Mouse (Mus musculus) ES-E14 (cell line): Measurements from ENCODE around the gene Smarcc2. TPM values are rescaled to one million over a fixed set of nuclear protein-coding genes. Genes with fewer than 3 reads are reported as not detected.

ENCODE experiments used
- DNase-seq: peaks from one replicate; pipeline ENCODE4 v3.0.0-alpha.2; 2013; ENCODE audit warnings: low read depth, low spot score
- H3K27ac ChIP-seq: 2 replicates; pipeline ENCODE4 v1.5.1; 2012; ENCODE audit warnings: low read depth, mild to moderate bottlenecking, low read length, moderate library complexity, mixed read lengths; ENCODE audit not compliant: poor library complexity, insufficient read depth, severe bottlenecking
- H3K36me3 ChIP-seq: 2 replicates; pipeline ENCODE4 v1.6.1; 2012; ENCODE audit warnings: mild to moderate bottlenecking, low read length, moderate library complexity, mixed read lengths; ENCODE audit not compliant: control insufficient read depth, poor library complexity, insufficient read depth, severe bottlenecking
- H3K4me1 ChIP-seq, 2 experiments: fragments of 150-350 bp in 1 of 2; sonication (generic) in 1 of 2; 2 replicates each; pipeline ENCODE4 v1.6.1; 2012; ENCODE audit warnings: low read length in 2 of 2, mild to moderate bottlenecking in 1 of 2, mixed read lengths in 1 of 2; ENCODE audit not compliant: control insufficient read depth in 2 of 2, insufficient read depth in 2 of 2, poor library complexity in 1 of 2
- H3K4me3 ChIP-seq, 2 experiments: fragments of 150-350 bp in 1 of 2; sonication (generic) in 1 of 2; 2 replicates each; pipeline ENCODE4 v1.5.1; 2012; ENCODE audit warnings: low read length in 2 of 2, low read depth in 1 of 2, mild to moderate bottlenecking in 1 of 2, mixed read lengths in 1 of 2; ENCODE audit not compliant: insufficient read depth in 1 of 2, poor library complexity in 1 of 2, severe bottlenecking in 1 of 2
- H3K9ac ChIP-seq: 2 replicates; pipeline ENCODE4 v1.6.1; 2012; ENCODE audit warnings: low read depth, mild to moderate bottlenecking, low read length, mixed read lengths; ENCODE audit not compliant: poor library complexity, insufficient read depth, severe bottlenecking
- H3K9me3 ChIP-seq: fragments of 150-350 bp; sonication (generic); 2 replicates; pipeline ENCODE4 v1.6.1; 2012; ENCODE audit warnings: low read depth, mild to moderate bottlenecking, low read length; ENCODE audit not compliant: control insufficient read depth, insufficient read depth
- CHD2 ChIP-seq: IDR thresholded peaks from 2 replicates; pipeline ENCODE4 v1.6.1; 2014; ENCODE audit warnings: mild to moderate bottlenecking, low read depth, low read length, inconsistent platforms
- HCFC1 ChIP-seq: IDR thresholded peaks from 2 replicates; pipeline ENCODE4 v1.6.1; 2012; ENCODE audit warnings: low read length, inconsistent platforms, borderline replicate concordance; ENCODE audit not compliant: insufficient read depth
- MAFK ChIP-seq: IDR thresholded peaks from 2 replicates; pipeline ENCODE4 v1.6.1; 2014; ENCODE audit warnings: mild to moderate bottlenecking, low read depth, low read length, inconsistent platforms; ENCODE audit not compliant: insufficient read depth
- ZC3H11A ChIP-seq: IDR thresholded peaks from 2 replicates; pipeline ENCODE4 v1.6.1; 2012; ENCODE audit warnings: low read depth, mild to moderate bottlenecking, inconsistent platforms, low read length, borderline replicate concordance
- ZNF384 ChIP-seq: IDR thresholded peaks from 2 replicates; pipeline ENCODE4 v1.6.1; 2012; ENCODE audit warnings: low read depth, low read length, inconsistent platforms
- in situ Hi-C, 2 experiments: fragments of 600-800 bp; cut with MboI; formaldehyde crosslinking; loops; one replicate each; pipeline ENCODE4 v1.15.1; 2025; ENCODE audit warnings: low sequenced_read_pairs in 2 of 2, inconsistent platforms in 1 of 2; ENCODE audit not compliant: unreplicated experiment in 2 of 2
- total RNA-seq: library from RNA; depleted of rRNA; stranded (reverse); fragments of 300-350 nt; gene quantifications from 2 replicates; pipeline ENCODE4 v1.2.3, GENCODE M21; 2012

Gene Smarcc2
- total RNA-seq, 1 experiment = 18.9 TPM

DNA sequence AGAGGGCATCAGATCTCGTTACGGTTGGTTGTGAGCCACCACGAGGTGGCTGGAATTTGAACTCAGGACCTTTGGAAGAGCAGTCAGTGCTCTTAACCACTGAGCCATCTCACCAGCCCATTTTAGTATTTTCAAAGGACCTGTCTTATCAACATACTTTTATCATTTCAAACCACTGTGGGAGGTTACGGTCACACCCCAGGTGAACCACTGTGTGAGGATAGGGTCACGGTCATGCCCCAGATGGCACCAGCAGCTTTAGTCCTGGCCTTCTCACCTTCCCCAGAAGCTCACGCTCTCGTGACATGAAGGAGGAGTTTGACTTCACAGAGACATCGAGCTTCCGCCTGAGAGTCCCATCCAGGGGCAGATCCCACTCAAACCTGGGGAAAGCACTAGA, 52.1 kb downstream of the Smarcc2 start:
- in situ Hi-C loops = no loop called here

DNA sequence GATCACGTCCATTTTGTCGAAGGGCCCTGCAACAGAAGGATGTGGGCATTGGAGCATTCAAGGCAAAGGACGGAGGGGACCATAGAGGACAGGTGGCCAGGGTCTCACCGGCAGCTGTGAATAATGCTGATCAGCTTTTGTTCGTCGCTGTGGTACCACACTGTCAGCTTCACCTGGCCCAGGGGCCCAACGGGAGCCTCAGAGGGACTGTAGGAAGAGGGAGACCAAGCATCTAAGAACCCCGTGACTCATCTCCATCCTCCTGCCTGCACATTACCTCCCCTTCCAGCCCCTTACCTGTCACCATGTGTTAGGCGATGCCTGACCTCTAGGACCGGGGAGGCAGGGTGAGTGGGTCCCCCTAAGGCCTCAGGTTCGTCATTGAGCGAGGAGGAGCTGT, 52.7 kb downstream of the Smarcc2 start:
- H3K9me3 ChIP-seq = no peaks in the 10 kb centered on the region
- H3K4me1 ChIP-seq = peaks cover 0 to 6% of the 10 kb centered on the region in 2 experiments; a peak in 2 of 4 replicates
- H3K27ac ChIP-seq = no peak overlapping the region
- in situ Hi-C loops = no loop called here
- H3K4me3 ChIP-seq = no peak overlapping the region
- peaks cover 27% of the 10 kb centered on the region for H3K36me3 ChIP-seq
- DNase-seq = no peak
- TF ChIP-seq MAFK (no peak), CHD2 (no peak), ZNF384 (no peak), HCFC1 (no peak), ZC3H11A (no peak)
- no peak overlapping the region for H3K9ac ChIP-seq

More for the DNA sequence above, 52.1 kb downstream of the Smarcc2 start:
- H3K27ac ChIP-seq = no peak overlapping the region
- no peak overlapping the region for H3K9ac ChIP-seq
- TF ChIP-seq MAFK = no peak
- no peak for TF ChIP-seq CHD2
- no peak for TF ChIP-seq ZNF384
- TF ChIP-seq ZC3H11A = no peak
- TF ChIP-seq HCFC1 = no peak
- no peaks in the 10 kb centered on the region for H3K9me3 ChIP-seq
- peaks cover 27% of the 10 kb centered on the region for H3K36me3 ChIP-seq
- no peak overlapping the region for H3K4me3 ChIP-seq
- DNase-seq = no peak
- H3K4me1 ChIP-seq = peaks cover 0 to 3% of the 10 kb centered on the region in 2 experiments; a peak in 1 of 4 replicates

DNA sequence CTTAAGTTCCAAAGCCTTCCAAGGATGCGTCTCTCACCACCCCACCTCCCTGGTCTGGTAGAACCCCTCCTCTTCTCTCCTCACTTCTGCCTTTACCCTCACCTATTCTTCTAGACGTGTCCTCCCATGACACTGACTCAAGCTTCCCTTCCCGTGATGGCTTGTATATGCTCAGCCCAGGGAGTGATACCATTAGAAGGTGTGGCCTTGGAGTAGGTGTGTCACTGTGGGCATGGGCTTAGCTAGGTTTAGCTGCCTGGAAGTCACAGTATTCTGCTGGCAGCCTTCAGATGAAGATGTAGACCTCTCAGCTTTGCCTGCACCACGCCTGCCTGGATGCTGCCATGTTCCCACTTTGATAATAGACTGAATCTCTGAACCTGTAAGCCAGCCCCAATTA, 56.0 kb downstream of the Smarcc2 start:
- DNase-seq = no peak
- in situ Hi-C loops = no loop called here
- no peak overlapping the region for H3K27ac ChIP-seq
- H3K9me3 ChIP-seq = no peaks in the 10 kb centered on the region
- TF ChIP-seq ZNF384 = no peak
- TF ChIP-seq HCFC1 = no peak
- TF ChIP-seq CHD2 = no peak
- TF ChIP-seq MAFK = no peak
- no peak for TF ChIP-seq ZC3H11A
- no peak overlapping the region for H3K9ac ChIP-seq
- H3K4me1 ChIP-seq = peaks cover 0 to 10% of the 10 kb centered on the region in 2 experiments; a peak in 2 of 4 replicates
- peaks cover 35% of the 10 kb centered on the region for H3K36me3 ChIP-seq
- no peak overlapping the region for H3K4me3 ChIP-seq

DNA sequence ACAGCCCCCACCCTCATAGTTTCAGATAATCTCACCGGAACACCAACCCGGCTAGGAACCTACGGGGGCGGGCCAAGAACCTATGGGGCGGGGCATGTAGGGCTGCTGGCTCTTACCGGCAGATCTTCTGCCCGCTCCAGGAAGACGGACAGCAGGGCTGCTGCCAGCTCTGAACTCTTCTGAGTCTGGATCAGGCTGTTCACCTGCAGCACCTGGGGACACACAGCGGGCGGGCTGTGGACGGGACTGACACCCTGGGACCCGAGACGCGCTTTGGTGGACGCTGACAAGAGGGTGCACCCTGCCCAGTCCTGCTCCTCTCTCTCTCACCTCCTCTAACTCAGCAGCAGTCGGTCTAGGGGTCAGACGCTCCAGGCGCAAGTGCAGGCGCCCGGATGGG, 57.0 kb downstream of the Smarcc2 start:
- peaks cover 0 to 10% of the 10 kb centered on the region in 2 experiments; a peak in 2 of 4 replicates for H3K4me1 ChIP-seq
- peak overlapping the region; percentile 34 to 53 for H3K4me3 ChIP-seq

DNA sequence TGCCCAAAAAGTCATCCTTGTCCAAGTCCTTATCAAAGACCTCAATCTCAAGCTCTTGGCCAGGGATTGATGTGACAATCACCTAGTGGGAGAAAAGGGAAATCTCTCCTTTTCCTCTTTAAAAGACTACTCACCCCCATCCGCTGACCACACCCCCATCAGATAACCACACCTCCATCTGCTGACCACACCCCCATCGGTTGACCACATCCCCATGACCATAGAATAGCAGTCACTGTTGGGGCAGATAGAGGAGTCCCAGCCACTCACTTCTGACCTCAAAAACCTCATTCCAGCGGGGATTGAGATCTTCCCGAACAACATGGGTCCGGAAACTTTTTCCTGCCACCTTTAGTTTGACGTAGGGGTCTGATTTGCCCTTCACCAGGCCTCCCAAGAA, 57.6 kb downstream of the Smarcc2 start:
- DNase-seq = no peak
- no peak overlapping the region for H3K9ac ChIP-seq
- H3K36me3 ChIP-seq = peaks cover 39% of the 10 kb centered on the region
- H3K4me1 ChIP-seq = peaks cover 0 to 10% of the 10 kb centered on the region in 2 experiments; a peak in 2 of 4 replicates
- no peaks in the 10 kb centered on the region for H3K9me3 ChIP-seq
- H3K27ac ChIP-seq = no peak overlapping the region
- H3K4me3 ChIP-seq = no peak overlapping the region
- TF ChIP-seq ZNF384 = no peak
- no peak for TF ChIP-seq ZC3H11A
- TF ChIP-seq CHD2 = no peak
- TF ChIP-seq MAFK = no peak
- TF ChIP-seq HCFC1 = no peak
- in situ Hi-C loops = no loop called here

More for the DNA sequence above, 57.0 kb downstream of the Smarcc2 start:
- H3K9me3 ChIP-seq = no peaks in the 10 kb centered on the region
- no peak for TF ChIP-seq ZNF384
- TF ChIP-seq CHD2 = no peak
- TF ChIP-seq MAFK = no peak
- TF ChIP-seq ZC3H11A = no peak
- no peak for TF ChIP-seq HCFC1
- H3K9ac ChIP-seq = no peak overlapping the region
- in situ Hi-C loops = no loop called here
- DNase-seq = no peak
- H3K27ac ChIP-seq = no peak overlapping the region
- peaks cover 40% of the 10 kb centered on the region for H3K36me3 ChIP-seq
